Mouse (Mus musculus): ENCODE data around the gene Slc44a1.
A peak's percentile ranks its signal among the peaks of the same experiment; 100 is the strongest.

Gene Slc44a1

DNA sequence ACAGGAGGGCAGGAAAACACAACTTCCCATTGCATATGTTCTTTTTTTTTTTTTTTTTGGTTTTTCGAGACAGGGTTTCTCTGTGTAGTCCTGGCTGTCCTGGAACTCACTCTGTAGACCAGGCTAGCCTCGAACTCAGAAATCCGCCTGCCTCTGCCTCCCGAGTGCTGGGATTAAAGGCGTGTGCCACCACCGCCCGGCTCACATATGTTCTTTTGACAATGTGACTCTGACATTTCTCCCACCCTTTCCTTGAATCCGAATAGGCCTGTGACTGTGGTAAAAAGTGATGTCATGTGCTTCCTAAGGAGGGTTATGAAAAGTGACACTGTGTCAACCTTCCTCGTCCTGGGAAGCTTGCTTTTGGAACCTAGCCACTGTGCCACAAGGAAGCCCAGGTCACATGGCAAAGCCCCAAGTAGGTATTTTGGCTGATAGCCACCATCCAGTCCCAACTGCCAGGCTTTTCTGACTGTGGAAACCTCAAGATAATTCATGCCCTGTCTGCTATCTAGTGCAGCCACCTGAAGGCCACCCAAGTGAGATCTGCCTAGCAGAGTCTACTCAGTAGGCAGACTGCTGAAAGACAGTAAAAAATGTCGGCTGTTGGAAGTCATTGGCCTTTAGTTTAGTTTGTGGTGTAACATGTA lies 8.5 kb upstream of the Slc44a1 start:
- no peak for DNase-seq

DNA sequence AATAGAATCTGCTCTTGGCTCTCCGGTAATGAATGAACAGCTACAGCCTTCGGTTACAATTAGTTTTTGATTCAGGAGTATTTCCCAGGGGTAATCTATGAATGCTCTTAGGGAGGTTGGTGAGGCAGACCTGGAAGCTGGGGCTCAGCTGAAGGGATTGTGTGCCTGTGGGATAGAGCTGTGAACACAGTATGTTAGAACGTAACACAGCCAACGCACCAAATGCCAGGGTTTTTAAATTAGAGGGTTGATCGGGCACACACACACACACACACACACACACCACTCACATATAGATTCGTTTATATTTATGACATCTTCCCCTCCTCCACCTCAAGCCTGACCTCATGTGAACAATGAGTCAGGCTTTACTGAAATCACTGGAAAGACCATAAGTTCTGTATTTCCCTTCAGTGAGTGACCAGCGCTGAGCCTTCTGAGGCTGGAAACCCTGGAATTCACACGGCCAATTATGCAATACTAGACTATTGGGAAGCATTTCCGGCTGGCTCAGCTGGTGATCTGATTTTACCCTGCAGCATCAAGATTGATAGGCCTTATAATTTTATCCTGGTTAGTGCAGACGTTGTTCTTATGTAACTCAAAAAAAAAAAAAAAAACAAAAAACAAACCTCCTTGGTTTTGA lies 3.0 kb upstream of the Slc44a1 start:
- DNase-seq, result peak; percentile 95

DNA sequence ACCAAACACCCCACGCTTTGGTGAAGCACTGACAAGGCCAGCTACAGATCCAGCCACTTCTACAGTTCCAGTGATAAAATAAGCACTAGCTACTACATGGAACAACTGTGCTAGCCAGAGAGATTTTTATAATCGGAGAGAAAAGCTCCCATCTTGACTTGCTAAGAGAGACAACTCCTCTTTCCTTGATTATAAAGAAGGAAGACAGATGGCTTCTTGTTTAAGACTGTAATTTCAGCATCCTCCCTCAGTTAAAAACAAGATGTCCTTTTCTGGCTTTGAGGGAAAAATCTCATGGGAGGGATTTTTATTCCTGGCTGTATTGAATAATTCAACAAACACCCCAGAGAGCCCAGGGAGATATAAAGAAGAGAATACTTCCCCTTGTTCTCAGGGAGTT lies 1.8 kb upstream of the Slc44a1 start:
- no peak for DNase-seq

DNA sequence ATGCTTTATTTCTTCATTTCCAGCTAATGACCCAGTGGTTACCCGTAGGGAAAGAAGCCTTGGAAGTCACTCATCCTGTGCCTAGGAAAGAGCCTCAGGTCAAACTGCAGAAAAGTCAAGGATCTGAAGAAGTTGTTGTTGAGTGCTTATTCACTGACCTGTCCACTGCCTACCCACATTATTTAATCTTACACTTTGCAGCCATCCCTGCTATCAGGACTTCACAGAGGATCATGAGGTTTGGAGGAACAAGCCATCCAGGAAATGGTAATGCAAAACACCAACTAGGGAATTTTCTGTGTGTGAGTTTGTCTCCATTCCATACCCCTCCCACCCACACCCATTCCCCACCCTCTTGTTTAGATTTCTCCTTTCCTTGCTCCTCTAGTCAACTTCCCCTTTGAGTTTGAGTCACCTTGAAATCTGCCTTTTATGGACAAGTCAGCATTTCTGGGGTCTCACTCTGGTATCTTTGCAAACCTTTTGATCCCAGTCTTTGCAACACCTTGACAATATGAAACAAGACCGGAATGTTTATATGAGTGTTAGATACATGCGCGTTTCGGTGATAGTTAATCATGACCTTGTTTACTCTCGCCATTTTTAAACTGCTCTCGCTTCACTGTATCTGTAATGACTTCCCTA lies 1.3 kb upstream of the Slc44a1 start:
- no peak for DNase-seq

DNA sequence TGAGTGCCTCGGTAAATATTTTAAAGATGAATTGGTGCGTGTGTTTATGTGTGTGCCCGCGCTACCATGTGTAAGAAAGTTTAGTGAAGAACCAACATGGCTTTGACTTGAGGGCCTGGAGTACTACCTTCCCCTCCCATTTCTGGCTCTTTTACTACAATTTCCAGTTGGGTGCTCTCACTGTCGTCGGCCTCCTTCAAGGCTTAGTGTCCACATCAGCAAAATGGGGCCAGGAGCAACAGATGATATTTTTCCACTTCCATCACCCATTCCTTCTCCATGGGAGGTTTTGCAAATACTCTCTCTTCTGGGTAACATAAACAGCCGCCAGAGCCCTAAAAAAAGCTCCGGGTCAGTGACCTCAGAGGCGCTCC lies 590 bp upstream of the Slc44a1 start:
- no peak for DNase-seq

DNA sequence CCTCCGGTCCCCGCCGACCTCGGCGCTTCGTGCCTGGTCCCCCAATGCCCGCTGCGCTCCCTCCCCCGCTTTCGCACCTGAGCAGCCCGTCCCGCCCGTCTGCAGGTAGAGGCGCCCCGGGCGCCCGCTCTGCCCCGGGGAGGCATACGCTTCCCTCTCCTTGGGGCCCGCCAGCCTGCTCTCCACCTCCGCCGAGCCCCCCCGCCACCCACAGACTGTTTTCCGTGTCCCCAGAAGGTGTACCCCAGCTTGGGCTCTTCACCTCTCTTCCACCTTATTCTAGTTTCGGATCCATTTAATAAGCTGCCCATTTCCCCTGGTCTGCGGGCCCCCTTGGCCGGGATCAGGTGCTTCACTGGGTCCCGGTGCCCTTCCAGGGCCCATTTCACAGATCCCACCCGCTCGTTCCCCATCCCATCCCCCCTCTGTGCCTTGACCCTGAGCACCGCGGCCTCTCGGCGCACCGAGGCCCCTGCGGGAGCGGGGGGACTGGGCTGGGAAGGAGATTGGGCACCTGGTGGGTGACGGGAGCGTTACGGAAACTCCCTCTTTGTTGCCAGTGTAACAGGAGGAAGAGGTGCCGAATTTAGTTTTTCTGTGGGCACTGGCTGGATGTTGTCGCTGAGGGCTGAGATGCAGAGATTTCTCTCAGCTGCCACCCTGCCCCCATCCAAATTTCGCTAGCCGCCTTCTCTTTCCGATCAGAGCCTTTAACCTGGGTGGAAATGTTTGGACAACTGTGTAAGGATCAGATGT lies 781 bp downstream of the Slc44a1 start:
- DNase-seq, result peak; percentile 97

DNA sequence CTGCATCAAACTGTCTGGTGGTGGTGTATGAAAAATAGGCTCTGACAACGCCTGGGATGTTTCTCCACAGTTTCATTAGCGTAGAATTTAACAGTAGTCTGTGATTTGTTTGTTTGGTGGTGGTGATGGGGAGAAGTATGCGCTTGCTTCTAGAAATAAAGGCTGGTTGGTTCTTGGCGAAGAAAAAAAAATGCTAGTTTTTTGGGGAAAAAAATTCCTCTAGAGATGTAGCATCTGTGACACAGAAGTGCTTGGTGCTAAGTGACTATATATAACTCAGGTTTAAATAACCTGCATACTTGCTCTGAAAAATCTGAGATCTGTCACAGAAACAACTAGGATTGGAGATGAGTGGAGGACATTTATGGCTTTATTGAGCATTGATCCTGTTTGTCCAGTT lies 1.5 kb downstream of the Slc44a1 start:
- DNase-seq, result no peak

DNA sequence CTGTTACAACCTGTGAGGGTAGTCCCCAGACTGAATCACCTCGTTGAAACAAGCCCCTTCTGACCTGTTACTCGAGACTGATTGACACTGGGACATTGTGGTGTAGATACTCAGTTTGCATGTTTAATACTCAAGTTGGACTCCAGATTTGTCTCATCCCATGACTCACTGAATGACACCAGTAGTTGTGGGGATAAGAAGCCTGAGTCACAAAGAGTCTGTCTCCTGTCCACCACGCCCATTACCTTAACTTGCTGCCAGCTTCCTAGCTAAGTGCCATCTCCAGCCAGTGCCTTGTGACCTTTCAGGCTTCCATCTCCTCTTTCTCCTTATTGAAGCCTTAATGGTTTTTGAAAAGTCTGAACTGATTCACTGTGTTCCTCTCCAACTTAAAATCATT lies 6.0 kb downstream of the Slc44a1 start:
- DNase-seq, result peak; percentile 53

DNA sequence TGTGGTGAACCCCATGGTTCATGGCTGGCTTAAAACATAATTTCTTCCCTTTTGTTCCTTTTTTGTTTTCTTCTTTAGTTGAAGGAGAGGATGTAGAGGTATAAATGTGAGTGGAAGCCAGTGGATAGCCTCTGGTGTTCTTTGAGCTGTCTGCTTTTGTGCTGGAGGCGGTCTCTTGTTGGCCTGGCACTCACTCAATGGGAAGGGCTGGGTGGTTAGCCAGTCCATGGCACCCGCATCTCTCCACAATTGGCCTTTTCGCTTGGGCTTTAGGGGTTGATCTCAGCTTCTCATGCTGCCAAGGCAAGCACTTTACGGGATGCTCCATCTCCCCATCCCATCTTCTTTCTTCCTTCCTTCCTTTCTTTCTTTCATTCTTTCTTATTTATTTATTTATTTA lies 7.6 kb downstream of the Slc44a1 start:
- DNase-seq, result peak; percentile 64

DNA sequence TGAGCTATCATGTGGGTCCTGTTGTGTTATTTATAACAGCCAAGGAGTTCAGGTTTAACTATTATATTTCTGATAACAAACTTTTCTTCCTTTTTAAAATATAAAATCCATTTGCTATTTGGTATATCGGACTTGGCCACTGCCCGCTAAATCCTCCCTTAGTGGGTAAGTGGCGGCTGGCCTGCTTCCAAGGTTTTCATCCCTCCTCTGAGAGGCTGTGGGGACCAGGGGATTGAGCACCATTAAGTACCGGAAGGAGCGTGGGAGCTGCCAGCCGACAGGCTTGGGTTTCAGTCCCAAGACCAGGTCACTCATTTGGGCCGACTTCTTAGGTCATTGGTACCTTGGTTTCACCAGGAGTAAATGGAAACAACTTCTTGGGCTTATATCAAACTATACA lies 10.5 kb downstream of the Slc44a1 start:
- peak; percentile 75 for DNase-seq

DNA sequence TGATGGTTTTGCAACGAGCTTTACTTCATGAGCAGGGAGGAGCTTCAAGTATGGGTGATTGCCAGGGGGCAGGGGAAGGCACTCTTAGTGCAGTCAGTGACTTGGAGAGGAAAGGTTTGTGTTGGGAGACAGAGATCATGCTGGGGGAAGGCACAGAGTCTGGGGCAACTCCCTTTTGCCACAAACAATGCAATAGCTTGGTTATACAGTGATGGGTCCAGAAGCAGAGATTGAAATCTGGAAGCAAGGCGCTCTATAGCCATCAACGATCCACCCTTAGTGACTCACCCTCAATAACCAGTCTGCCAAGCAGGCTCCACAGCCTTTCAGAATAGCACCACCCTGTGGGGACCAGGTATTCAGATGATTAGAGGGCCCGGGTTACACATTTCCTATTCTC lies 11.7 kb downstream of the Slc44a1 start:
- DNase-seq, result peak; percentile 93

DNA sequence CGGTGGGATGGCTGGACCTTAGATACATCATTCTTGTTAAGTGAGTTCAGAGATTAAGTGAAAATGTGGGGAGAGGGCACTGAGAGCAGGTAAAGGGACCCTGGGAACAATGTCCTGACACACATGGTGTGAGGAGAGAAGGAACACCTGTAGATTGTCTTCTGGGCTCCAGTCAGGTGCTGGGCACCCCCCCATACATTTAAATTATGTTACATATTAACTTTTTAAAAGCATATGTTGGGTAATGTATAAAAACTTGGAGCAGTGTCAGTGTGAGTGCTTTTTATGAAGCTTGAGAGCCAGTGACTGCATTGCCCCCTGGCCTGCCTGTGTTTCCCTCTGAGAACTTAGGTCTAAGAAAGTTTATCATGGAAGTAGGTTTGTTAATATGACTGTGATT lies 12.2 kb downstream of the Slc44a1 start:
- peak; percentile 19 for DNase-seq

DNA sequence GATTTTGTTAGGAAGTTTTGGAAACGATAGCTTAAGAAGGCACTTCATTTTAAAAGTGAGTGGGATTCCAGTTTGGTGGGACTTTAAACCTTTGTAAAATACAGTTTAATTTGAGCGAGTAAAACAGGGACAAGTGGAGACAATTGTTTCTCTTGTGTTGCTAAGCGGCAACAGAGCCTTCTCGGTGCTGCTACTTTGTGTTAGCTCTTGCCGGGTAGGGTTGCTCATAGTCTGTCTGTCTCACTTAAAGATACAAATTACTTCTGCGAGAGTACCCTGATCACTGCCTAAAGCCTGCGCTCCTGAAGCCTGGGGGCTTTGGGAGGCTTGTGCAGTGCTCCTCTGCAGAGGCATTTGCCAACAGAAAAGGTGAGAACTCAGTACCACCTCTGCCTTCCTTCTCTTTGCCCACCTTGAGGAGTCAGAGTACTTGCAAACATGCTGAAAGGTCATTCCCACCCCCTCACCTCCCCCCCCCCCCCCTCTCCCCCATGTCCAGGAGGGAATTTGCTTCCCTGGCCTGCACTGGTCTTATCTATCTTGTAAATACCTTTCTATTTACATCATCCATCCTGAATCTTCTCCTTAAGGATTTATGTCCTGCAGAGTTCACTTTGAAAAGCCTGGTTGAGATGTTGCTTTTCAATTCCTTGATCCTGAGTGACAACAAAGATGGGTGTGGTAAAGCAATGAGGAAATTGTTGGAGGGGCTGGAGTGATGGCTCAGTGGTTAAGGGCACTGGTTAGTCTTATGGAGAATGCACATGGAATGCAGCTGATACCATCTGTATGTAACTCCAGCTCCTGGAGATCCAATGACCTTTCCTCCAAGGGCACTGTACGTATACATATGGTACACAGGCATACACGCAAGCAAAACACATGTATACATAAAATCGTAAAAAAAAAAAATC lies 13.0 kb downstream of the Slc44a1 start:
- peak; percentile 66 for DNase-seq

DNA sequence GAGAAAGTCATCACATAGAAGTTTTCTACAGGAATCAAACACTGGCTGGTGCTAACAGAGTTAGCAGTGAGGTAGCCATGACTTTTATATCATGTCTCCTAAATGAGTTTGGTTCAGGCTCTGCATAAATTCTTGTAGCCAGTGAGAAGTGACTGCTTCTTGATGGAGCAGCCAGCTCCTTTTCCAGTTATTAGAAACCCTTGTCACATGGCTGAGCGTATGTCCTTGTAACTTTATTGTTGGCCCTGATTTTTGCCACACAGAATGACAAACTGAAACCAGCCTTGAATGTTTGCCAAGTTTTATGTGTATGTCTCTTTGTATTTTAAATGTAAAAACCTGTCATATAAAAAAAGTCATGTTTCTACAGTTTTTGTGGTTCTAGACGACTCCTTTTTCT lies 15.7 kb downstream of the Slc44a1 start:
- DNase-seq, result peak; percentile 23

DNA sequence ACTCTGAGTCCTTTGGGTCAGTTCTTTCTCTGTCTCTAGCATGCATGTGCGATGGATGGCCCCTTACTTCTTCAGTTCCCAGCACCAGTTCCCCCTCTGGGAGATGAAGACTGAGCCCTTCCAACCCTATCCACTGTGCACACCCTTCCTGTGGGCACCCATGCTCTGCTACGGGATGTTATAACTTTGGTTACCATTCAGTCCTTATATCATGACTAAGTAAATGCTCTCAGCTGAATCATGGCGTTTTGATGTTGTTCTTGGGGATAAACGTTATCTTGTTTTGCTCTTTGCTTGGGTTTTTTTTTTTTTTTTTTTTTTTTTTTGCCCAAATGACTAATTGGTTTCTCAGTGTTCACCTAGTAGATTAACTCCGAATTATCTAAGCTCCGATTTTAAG lies 16.4 kb downstream of the Slc44a1 start:
- DNase-seq, result peak; percentile 84

DNA sequence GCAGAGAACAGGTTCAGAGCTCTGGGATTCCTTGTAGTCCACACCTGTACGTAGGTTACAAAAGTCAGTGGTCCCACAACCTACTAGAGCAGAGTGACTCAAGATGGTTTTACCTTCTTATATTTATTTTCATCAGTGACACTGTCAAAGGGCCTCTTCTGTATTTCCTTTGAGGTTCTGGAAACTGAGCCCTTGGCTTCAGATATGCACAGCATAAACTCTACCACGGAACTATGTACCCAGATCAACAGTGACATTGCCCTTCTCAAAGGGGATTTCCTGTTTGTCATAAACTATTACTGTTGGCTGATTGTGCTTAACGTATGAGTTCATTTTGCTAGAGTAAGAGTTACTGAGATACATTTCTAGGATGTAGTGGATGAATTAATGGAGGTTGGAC lies 18.3 kb downstream of the Slc44a1 start:
- DNase-seq, result peak; percentile 58

DNA sequence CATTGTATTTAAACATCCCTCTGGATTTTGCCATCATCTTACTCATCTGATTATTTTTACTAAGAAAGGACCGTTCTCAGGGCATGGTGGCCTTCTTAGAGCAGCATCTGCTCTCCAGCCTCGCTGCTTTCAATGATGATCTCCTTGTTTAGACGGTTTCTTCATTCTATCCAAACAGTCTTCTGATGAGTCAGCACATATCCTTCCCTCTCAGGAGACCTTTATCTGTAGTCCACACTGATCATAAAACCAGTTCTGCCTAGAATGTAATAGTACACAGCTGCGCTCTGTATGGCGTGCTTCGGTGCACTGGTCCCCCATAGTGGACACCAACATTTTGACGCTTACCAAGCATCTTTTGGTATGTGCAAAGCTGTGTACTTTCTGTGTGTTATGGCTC lies 19.5 kb downstream of the Slc44a1 start:
- DNase-seq, result no peak

DNA sequence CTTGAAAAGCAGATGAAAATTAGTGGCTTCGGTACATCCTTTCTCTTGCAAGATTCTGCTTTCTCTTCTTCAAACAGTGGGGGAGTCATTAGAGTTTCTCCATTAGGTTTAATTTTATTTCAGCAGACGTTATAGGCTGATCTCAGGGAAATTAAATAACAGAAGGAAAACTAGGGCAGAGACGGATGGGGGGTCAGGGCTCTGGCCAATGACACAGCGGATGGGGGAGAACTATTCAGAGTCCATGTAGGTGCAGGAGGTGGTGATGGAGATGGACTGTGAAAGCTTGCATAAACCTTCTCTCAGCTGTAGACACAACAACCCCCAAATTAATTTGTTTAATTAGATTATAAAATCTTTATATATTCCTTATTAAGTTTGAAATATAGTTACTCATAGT lies 20.8 kb downstream of the Slc44a1 start:
- DNase-seq, result no peak

DNA sequence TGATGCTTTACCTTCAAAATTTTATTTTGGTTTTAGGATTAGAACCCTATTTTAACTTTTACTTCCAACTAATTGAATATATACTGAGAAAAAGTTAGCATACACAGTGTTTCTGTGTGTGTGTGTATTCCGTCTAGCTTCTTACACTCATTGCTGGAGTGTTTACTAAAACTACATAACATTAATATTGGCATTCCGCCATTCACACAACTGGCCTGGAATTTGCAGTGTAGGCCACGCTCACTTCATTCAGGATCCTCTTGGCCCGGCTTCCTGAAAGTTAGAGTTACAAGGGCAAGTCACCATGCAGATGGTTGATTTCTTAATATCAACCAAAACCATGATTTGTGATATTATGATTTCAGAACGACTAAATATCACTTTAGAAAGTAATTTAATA lies 21.9 kb downstream of the Slc44a1 start:
- DNase-seq, result no peak

DNA sequence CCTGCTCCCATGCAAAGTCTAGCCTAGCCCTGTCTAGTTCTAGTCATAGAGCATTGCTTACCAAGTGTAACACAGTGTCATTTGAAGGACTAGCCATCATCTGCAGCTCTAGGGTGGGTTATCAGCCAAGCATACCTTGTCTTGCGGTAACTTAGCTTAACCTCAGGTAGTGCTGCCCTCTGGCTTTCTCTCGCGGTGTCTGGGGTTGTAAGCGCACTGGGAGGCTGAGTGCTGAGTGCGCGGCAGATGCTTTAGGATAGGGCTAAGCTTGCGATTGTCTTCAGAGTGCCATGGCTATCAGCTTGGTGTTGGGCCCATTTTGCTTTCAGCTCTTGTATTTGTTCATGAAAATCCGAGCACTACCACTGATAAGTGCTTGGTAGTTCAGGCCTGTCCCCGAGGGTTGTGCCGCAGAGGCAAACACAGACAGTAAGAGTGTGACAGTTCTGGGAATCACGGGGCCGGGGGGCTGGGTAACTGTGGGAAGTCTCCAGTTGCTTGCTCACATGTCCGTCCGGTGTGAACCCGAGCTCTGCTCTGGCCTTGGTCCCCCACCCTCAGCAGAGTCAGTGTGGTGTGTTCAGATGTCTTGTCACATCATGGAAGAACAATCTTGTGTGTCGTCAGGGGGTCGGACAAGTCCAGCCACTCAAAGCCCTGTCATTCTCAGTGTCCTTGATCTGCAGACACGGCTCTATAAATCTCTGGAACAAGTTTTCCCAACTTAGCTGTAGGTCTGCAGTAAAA lies 22.5 kb downstream of the Slc44a1 start:
- DNase-seq, result no peak

DNA sequence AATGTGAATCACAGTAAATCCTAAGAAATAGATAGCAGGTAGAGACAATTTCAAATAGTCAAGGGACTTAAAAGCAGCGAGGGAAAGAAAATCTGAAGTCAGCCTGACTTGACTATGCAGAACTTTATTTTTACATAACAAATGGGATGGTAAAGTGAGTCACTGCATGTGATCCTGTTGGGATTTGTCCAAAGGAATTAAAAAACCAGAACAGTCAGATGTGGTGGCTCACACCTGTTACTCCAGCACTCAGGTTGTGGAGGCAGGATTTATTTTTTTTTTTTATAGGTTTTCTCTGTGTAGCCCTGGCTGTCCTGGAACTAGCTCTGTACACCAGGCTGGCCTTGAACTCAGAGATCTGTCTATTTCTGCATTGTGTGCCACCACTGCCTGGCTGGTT lies 25.7 kb downstream of the Slc44a1 start:
- no peak for DNase-seq

DNA sequence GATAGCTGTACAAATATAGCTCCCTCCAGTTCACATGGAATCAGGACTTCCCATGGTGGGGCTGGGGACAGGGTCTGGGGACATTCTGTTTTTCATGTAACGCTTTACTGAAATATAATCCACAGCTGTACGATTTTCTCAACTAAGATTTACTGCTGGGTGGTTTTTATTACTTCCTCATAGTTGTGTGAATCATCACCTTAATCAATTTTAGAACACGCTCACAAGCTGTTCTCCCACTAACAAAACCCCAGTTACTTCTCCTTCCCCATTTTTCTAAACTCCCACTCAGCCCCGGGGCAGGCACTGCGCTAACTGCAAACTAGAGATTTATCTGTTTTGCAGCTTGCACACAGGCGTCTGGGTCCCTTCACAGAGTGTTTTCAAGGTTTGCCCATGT lies 28.8 kb downstream of the Slc44a1 start:
- DNase-seq, result no peak

Data from heart, adult 11 months (tissue).